Mouse (Mus musculus): ENCODE data around the gene Dgat2.

GRCm38 (mm10) chr7:99191411-99191810 is 8.9 kb upstream of the Dgat2 start:
- TF ChIP-seq CTCF (IDR thresholded peaks at IDR 0.05; ENCODE audit: insufficient read depth, low read length) (no peak), POLR2A (IDR thresholded peaks at IDR 0.05; ENCODE audit: borderline replicate concordance, extremely low read depth, low read depth, low read length) (no peak)

All from lung, adult 2 months (tissue).